Mouse (Mus musculus): ENCODE results near the gene Ints2.

DNA sequence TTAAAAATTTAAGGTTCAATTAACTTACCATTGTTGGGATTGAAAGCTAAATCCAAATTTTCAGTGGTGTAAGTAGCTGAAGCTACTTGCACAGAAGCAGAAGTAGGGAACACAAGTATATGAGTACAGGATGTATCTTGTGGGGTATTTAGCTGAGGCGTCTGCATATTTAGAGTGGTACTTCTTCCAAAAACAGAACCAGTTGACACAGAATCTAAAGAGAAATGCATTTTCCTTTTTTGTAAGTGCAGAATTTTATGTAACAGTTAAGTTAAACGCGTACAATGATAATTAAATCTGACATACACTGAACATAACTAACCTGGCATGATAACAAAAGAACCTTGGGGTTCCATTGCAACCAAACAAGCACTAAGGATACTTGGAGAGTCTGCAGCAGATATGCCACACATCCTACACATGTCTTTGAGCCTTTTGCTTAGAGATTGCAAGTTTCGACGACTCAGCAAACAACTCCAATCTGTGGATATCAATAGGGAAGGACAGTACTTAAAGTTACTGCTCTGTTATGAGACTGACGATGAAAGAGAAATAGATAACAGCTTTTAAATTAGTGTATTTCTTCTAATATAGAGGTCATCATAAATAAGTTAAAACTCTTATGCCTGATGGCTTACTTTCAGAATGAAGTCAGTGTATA, 21.2 kb upstream of the Ints2 start:
- TF ChIP-seq EP300 (IDR thresholded peaks at IDR 0.05; ENCODE audit: low read depth) (no peak), CTCF (IDR thresholded peaks at IDR 0.05; ENCODE audit: low read depth) (no peak)
